Comparison of ENCODE assay signal across 9 mouse cellular contexts in the genomic region with DNA sequence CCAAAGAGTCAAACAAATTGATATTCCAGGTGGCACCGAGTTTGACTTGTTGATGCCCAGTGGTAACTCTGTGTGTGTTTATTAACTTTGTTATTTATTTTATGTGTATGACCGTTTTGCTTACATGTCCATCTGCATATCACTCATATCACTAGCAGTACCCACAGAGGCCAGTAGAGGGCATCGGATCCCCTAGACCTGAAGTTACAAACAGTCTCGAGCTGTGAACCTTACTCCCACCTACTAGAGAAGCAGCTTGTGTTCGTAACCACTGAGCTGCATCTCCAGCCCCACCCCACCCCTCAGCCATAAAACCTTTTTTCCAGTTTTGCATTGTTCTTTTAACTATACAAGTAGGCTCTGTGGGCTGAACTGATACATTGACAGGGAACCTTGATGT.
DNase-seq lines count a peak whose midpoint lies in the region; ATAC-seq and TF ChIP-seq lines count a peak whose summit lies in the region.
"Had no signal": no experiment of that assay in that cellular context is flagged by ENCODE, and none has a peak within 500 bp of the region (broad histone marks: within the 10 kb centered on the region; RNA-seq: fewer than 3 reads in every experiment).

No protein-coding gene starts in this region.

- no peaks in the 10 kb centered on the region for H3K36me3 ChIP-seq in hindbrain, postnatal 0 days (ENCODE audit: insufficient read depth, low read length)
- H3K36me3 ChIP-seq in hindbrain, embryonic 13.5 days: 0 out of 2 replicates have a peak, but pooled peaks cover 3% of the 10 kb centered on the region
- no peaks in the 10 kb centered on the region for H3K36me3 ChIP-seq in ES-Bruce4 (ENCODE audit: control insufficient read depth, insufficient read depth, low read length, poor library complexity, severe bottlenecking)

- peaks cover 4% of the 10 kb centered on the region; the same call in 1 of the 2 replicates for H3K9me3 ChIP-seq in hindbrain, postnatal 0 days (ENCODE audit: low read length)
- peaks cover 8% of the 10 kb centered on the region for H3K9me3 ChIP-seq in hindbrain, embryonic 13.5 days
- H3K9me3 ChIP-seq in ES-Bruce4 (replicated peaks; ENCODE audit: control insufficient read depth, insufficient read depth, low read length, poor library complexity, severe bottlenecking): no peaks in the 10 kb centered on the region

- no peaks in the 10 kb centered on the region for H3K4me1 ChIP-seq in hindbrain, postnatal 0 days (ENCODE audit: insufficient read depth, low read length)
- H3K4me1 ChIP-seq in hindbrain, embryonic 13.5 days (replicated peaks): no peaks in the 10 kb centered on the region
- no peaks in the 10 kb centered on the region for H3K4me1 ChIP-seq in ES-Bruce4 (ENCODE audit: control insufficient read depth, insufficient read depth, low read length)

- peak; percentile 58 for TF ChIP-seq CTCF in hindbrain, postnatal 0 days (IDR thresholded peaks at IDR 0.05; ENCODE audit: low read depth)
- TF ChIP-seq CTCF in ES-Bruce4 (IDR thresholded peaks at IDR 0.05; ENCODE audit: low read depth, low read length): peak; percentile 53

- TF ChIP-seq POLR2A in ES-Bruce4 (IDR thresholded peaks at IDR 0.05; ENCODE audit: insufficient read depth, low read length): no peak

- H3K9ac ChIP-seq in hindbrain, postnatal 0 days (replicated peaks; ENCODE audit: low read length): no peak overlapping the region
- H3K9ac ChIP-seq in hindbrain, embryonic 13.5 days: no peak overlapping the region
- H3K9ac ChIP-seq in ES-Bruce4 (ENCODE audit: low read depth, poor library complexity, severe bottlenecking): no peak overlapping the region

- no peak overlapping the region for H3K27ac ChIP-seq in hindbrain, postnatal 0 days
- no peak overlapping the region for H3K27ac ChIP-seq in hindbrain, embryonic 13.5 days
- H3K27ac ChIP-seq in ES-Bruce4 (ENCODE audit: insufficient read depth, low read length): no peak overlapping the region

- no peak for TF ChIP-seq EP300 in ES-Bruce4 (IDR thresholded peaks at IDR 0.05; ENCODE audit: insufficient read depth, low read depth, low read length)

- no peak for ATAC-seq in hindbrain, postnatal 0 days
- ATAC-seq in hindbrain, embryonic 13.5 days (ENCODE audit: low FRiP score): no peak

- H3K27me3 ChIP-seq in hindbrain, postnatal 0 days (ENCODE audit: insufficient read depth, low read length): no peaks in the 10 kb centered on the region
- H3K27me3 ChIP-seq in hindbrain, embryonic 13.5 days: no peaks in the 10 kb centered on the region
- no peaks in the 10 kb centered on the region for H3K27me3 ChIP-seq in ES-Bruce4 (ENCODE audit: control insufficient read depth, insufficient read depth, low read length, poor library complexity, severe bottlenecking)

- no peak for DNase-seq in hindbrain, postnatal 0 days (ENCODE audit: low spot score)
- DNase-seq in 3T3-L1 (ENCODE audit: low read depth, low spot score): peak; percentile 45
- peak; percentile 82 for DNase-seq in induced T-regulatory cell, adult 2 months (ENCODE audit: low read depth)
- no peak for DNase-seq in frontal cortex, postnatal 10 days (ENCODE audit: low spot score in 2 of 2)
- no peak for DNase-seq in left cerebral cortex, postnatal 14 days (ENCODE audit: low spot score in 2 of 2)
- no peak for DNase-seq in adrenal gland, postnatal 36 days
- DNase-seq: midbrain, embryonic 14.5 days had no signal

- H3K4me2 ChIP-seq in hindbrain, postnatal 0 days (ENCODE audit: low read depth, low read length): no peak overlapping the region
- H3K4me2 ChIP-seq in hindbrain, embryonic 13.5 days: no peak overlapping the region

- intact Hi-C loops in left cerebral cortex, postnatal 14 days (cut with DNase I): no loop called here

- no peak overlapping the region for H3K4me3 ChIP-seq in hindbrain, postnatal 0 days (ENCODE audit: low read length)
- H3K4me3 ChIP-seq in hindbrain, embryonic 13.5 days: no peak overlapping the region
- H3K4me3 ChIP-seq in ES-Bruce4 (ENCODE audit: low read depth, low read length): no peak overlapping the region

- WGBS in hindbrain, postnatal 0 days: 53% methylated on average over 5 of the region's 5 CpGs
- 52% methylated on average over 5 of the region's 5 CpGs for WGBS in hindbrain, embryonic 13.5 days

Comparison
In these comparisons a context has a peak if more than half of its experiments do, and no peak if none do; other contexts are left out.
1. DNase-seq: peak in 3T3-L1 (single experiment) and induced T-regulatory cell, adult 2 months (single experiment); none in hindbrain, postnatal 0 days (single experiment), frontal cortex, postnatal 10 days (0 of 2), left cerebral cortex, postnatal 14 days (0 of 2) and adrenal gland, postnatal 36 days (0 of 2).